Comparison of ENCODE assay signal across 8 mouse cellular contexts in genomic region chr7:80729662-80730061, GRCm38 (mm10). TPM values are rescaled to one million over a fixed set of nuclear protein-coding genes. Genes with fewer than 3 reads are reported as not detected.
DNase-seq lines count a peak whose midpoint lies in the region; ATAC-seq lines count a peak whose summit lies in the region.

No protein-coding gene starts in this region.

- H3K4me1 ChIP-seq in limb, embryonic 11.5 days (ENCODE audit: control insufficient read depth, insufficient read depth, low read length), result no peaks in the 10 kb centered on the region
- no peaks in the 10 kb centered on the region for H3K4me1 ChIP-seq in stomach, embryonic 16.5 days (ENCODE audit: control insufficient read depth, insufficient read depth, low read length)

- no peaks in the 10 kb centered on the region for H3K9me3 ChIP-seq in limb, embryonic 11.5 days (ENCODE audit: control insufficient read depth, low read length)
- no peaks in the 10 kb centered on the region for H3K9me3 ChIP-seq in stomach, embryonic 16.5 days (replicated peaks; ENCODE audit: control insufficient read depth, low read length)

- H3K4me3 ChIP-seq in limb, embryonic 11.5 days (ENCODE audit: low read depth, low read length), result no peak overlapping the region
- H3K4me3 ChIP-seq in stomach, embryonic 16.5 days (replicated peaks; ENCODE audit: low read length), result no peak overlapping the region

- no peak overlapping the region for H3K9ac ChIP-seq in limb, embryonic 11.5 days (ENCODE audit: low read length)
- no peak overlapping the region for H3K9ac ChIP-seq in stomach, embryonic 16.5 days (ENCODE audit: low read length)

- H3K4me2 ChIP-seq in limb, embryonic 11.5 days (ENCODE audit: low read depth, severe bottlenecking), result no peak overlapping the region
- no peak overlapping the region for H3K4me2 ChIP-seq in stomach, embryonic 16.5 days (ENCODE audit: low read depth, low read length)

- DNase-seq in urinary bladder, adult 2 months (ENCODE audit: low spot score), result peak; percentile 41
- no peak for DNase-seq in urinary bladder, postnatal 10 days (ENCODE audit: low spot score)
- DNase-seq in cerebellum, adult 9-11 months, result peak; percentile 53
- DNase-seq in gastrocnemius, adult 18-20 months (ENCODE audit: low spot score), result peak; percentile 72
- peak; percentile 70 for DNase-seq in kidney, adult 18-20 months
- DNase-seq in limb, embryonic 11.5 days (ENCODE audit: low spot score), result peak; percentile 83
- DNase-seq in naive thymus-derived CD4-positive, alpha-beta T cell, adult 2 months (ENCODE audit: low read depth), result peak; percentile 85

- no peak for ATAC-seq in limb, embryonic 11.5 days (ENCODE audit: insufficient number of reproducible peaks, low FRiP score, low TSS enrichment, low read depth)
- ATAC-seq in stomach, embryonic 16.5 days (ENCODE audit: insufficient read depth, low FRiP score), result peak; percentile 51; the same call in 1 of the 2 replicates

- H3K36me3 ChIP-seq in limb, embryonic 11.5 days (ENCODE audit: control insufficient read depth, insufficient read depth, low read length), result 0 out of 2 replicates have a peak, but pooled peaks cover 3% of the 10 kb centered on the region
- H3K36me3 ChIP-seq in stomach, embryonic 16.5 days (ENCODE audit: control insufficient read depth, insufficient read depth, low read length), result peaks cover 24% of the 10 kb centered on the region

- H3K27me3 ChIP-seq in limb, embryonic 11.5 days (ENCODE audit: control insufficient read depth, insufficient read depth, low read length), result no peaks in the 10 kb centered on the region
- H3K27me3 ChIP-seq in stomach, embryonic 16.5 days (ENCODE audit: control insufficient read depth, insufficient read depth, low read length), result no peaks in the 10 kb centered on the region

- no peak overlapping the region for H3K27ac ChIP-seq in limb, embryonic 11.5 days (replicated peaks; ENCODE audit: low read depth, low read length)
- no peak overlapping the region for H3K27ac ChIP-seq in stomach, embryonic 16.5 days (ENCODE audit: low read length)

- WGBS in limb, embryonic 11.5 days, result 31% methylated on average over 8 of the region's 8 CpGs
- 23% methylated on average over 8 of the region's 8 CpGs for WGBS in stomach, embryonic 16.5 days

RNA-seq across cellular contexts. Expression of gene Crtc3, which starts 41.0 kb away (rescaled TPM):
- polyA plus RNA-seq in urinary bladder, adult 2 months (2012; rRNA removed), result 12.0 and 16.4 TPM in 2 replicates
- 10 to 100 TPM; 12.5 to 13.1 TPM for total RNA-seq in gastrocnemius, adult 18-20 months (2021)
- polyA plus RNA-seq in limb, embryonic 11.5 days (2014; fragmentation: Nextera tagmentation; extraction: Ambion mirVana), result 14.8 and 18.7 TPM in 2 replicates
- 15.6 and 19.1 TPM in 2 replicates for polyA plus RNA-seq in stomach, embryonic 16.5 days (2015; fragmentation: Nextera tagmentation; extraction: Ambion mirVana)
